Comparison of ENCODE assay signal across 24 mouse cellular contexts in genomic region chr10:36805788-36806187, GRCm38 (mm10).
DNase-seq lines count a peak whose midpoint lies in the region; ATAC-seq and TF ChIP-seq lines count a peak whose summit lies in the region.
"Had no signal": no experiment of that assay in that cellular context is flagged by ENCODE, and none has a peak within 500 bp of the region (broad histone marks: within the 10 kb centered on the region; RNA-seq: fewer than 3 reads in every experiment).

No protein-coding gene starts in this region.

- H3K9ac ChIP-seq in midbrain, embryonic 13.5 days (replicated peaks), result no peak overlapping the region
- H3K9ac ChIP-seq in midbrain, postnatal 0 days (replicated peaks; ENCODE audit: low read length, poor library complexity, severe bottlenecking), result no peak overlapping the region
- H3K9ac ChIP-seq in midbrain, embryonic 15.5 days, result no peak overlapping the region
- H3K9ac ChIP-seq in heart, adult 2 months (ENCODE audit: low read depth, low read length), result no peak overlapping the region
- H3K9ac ChIP-seq: embryonic facial prominence, embryonic 12.5 days; forebrain, embryonic 13.5 days; forebrain, embryonic 15.5 days; forebrain, postnatal 0 days had no signal

- H3K27ac ChIP-seq in midbrain, embryonic 13.5 days, result no peak overlapping the region
- no peak overlapping the region for H3K27ac ChIP-seq in midbrain, postnatal 0 days (ENCODE audit: low read depth, low read length)
- no peak overlapping the region for H3K27ac ChIP-seq in midbrain, embryonic 15.5 days
- no peak overlapping the region for H3K27ac ChIP-seq in midbrain, embryonic 10.5 days (replicated peaks)
- no peak overlapping the region for H3K27ac ChIP-seq in heart, adult 2 months
- H3K27ac ChIP-seq: embryonic facial prominence, embryonic 10.5 days; embryonic facial prominence, embryonic 12.5 days; forebrain, embryonic 13.5 days; forebrain, embryonic 15.5 days had no signal

- H3K4me1 ChIP-seq in midbrain, embryonic 13.5 days (replicated peaks), result peaks cover 8% of the 10 kb centered on the region; the same call in 1 of the 2 replicates
- no peaks in the 10 kb centered on the region for H3K4me1 ChIP-seq in midbrain, postnatal 0 days (ENCODE audit: insufficient read depth, low read length)
- no peaks in the 10 kb centered on the region for H3K4me1 ChIP-seq in midbrain, embryonic 15.5 days
- H3K4me1 ChIP-seq in midbrain, embryonic 10.5 days, result peaks cover 18% of the 10 kb centered on the region
- no peaks in the 10 kb centered on the region for H3K4me1 ChIP-seq in heart, adult 2 months (ENCODE audit: control insufficient read depth, insufficient read depth, low read length)
- H3K4me1 ChIP-seq: forebrain, embryonic 15.5 days had no signal

- no peak for DNase-seq in midbrain, postnatal 0 days (ENCODE audit: low spot score)
- DNase-seq in midbrain, embryonic 10.5 days (ENCODE audit: low spot score), result no peak
- DNase-seq in heart, adult 2 months, result no peak
- DNase-seq: adrenal gland, adult 8-10 months; adrenal gland, postnatal 14 days; adrenal gland, postnatal 36 days; B cell, adult 2 months; cerebellum, adult 11 months; cerebellum, adult 18-20 months; cerebellum, adult 8-10 months; cerebellum, postnatal 10 days; cerebellum, postnatal 25 days; forebrain, postnatal 0 days had no signal

- H3K79me2 ChIP-seq in heart, adult 2 months (replicated peaks; ENCODE audit: control insufficient read depth, insufficient read depth, low read length), result no peaks in the 10 kb centered on the region

- no peaks in the 10 kb centered on the region for H3K9me3 ChIP-seq in midbrain, embryonic 13.5 days
- H3K9me3 ChIP-seq in midbrain, postnatal 0 days (ENCODE audit: low read length), result no peaks in the 10 kb centered on the region
- H3K9me3 ChIP-seq in midbrain, embryonic 15.5 days, result no peaks in the 10 kb centered on the region
- H3K9me3 ChIP-seq in midbrain, embryonic 10.5 days (replicated peaks), result no peaks in the 10 kb centered on the region
- H3K9me3 ChIP-seq: embryonic facial prominence, embryonic 10.5 days; embryonic facial prominence, embryonic 12.5 days; forebrain, embryonic 13.5 days; forebrain, embryonic 15.5 days; G1E had no signal

- no peak overlapping the region for H3K4me2 ChIP-seq in midbrain, embryonic 13.5 days (replicated peaks)
- no peak overlapping the region for H3K4me2 ChIP-seq in midbrain, postnatal 0 days (ENCODE audit: low read depth, low read length, poor library complexity, severe bottlenecking)
- H3K4me2 ChIP-seq in midbrain, embryonic 15.5 days, result no peak overlapping the region
- H3K4me2 ChIP-seq: embryonic facial prominence, embryonic 12.5 days; forebrain, embryonic 13.5 days; forebrain, embryonic 15.5 days had no signal

- WGBS in midbrain, embryonic 13.5 days, result 72% methylated on average over 5 of the region's 5 CpGs
- WGBS in midbrain, postnatal 0 days, result 49% methylated on average over 5 of the region's 5 CpGs
- 59% methylated on average over 5 of the region's 5 CpGs for WGBS in midbrain, embryonic 15.5 days
- 90% methylated on average over 5 of the region's 5 CpGs for WGBS in midbrain, embryonic 10.5 days
- WGBS in heart, adult 2 months, result 82% methylated on average over 5 of the region's 5 CpGs

- H3K36me3 ChIP-seq in midbrain, embryonic 13.5 days, result no peaks in the 10 kb centered on the region
- no peaks in the 10 kb centered on the region for H3K36me3 ChIP-seq in midbrain, postnatal 0 days (ENCODE audit: insufficient read depth, low read length)
- H3K36me3 ChIP-seq in midbrain, embryonic 15.5 days (replicated peaks), result no peaks in the 10 kb centered on the region
- H3K36me3 ChIP-seq in midbrain, embryonic 10.5 days, result no peaks in the 10 kb centered on the region
- no peaks in the 10 kb centered on the region for H3K36me3 ChIP-seq in heart, adult 2 months (ENCODE audit: control insufficient read depth, insufficient read depth, low read length)
- H3K36me3 ChIP-seq: embryonic facial prominence, embryonic 10.5 days; embryonic facial prominence, embryonic 12.5 days; forebrain, embryonic 15.5 days; G1E had no signal

- TF ChIP-seq EP300 in heart, adult 2 months (IDR thresholded peaks at IDR 0.05; ENCODE audit: insufficient read depth, low read depth, low read length), result no peak

- H3K4me3 ChIP-seq in midbrain, embryonic 13.5 days (replicated peaks), result no peak overlapping the region
- no peak overlapping the region for H3K4me3 ChIP-seq in midbrain, postnatal 0 days (ENCODE audit: low read depth, low read length)
- H3K4me3 ChIP-seq in midbrain, embryonic 15.5 days, result no peak overlapping the region
- H3K4me3 ChIP-seq in midbrain, embryonic 10.5 days, result no peak overlapping the region
- no peak overlapping the region for H3K4me3 ChIP-seq in heart, adult 2 months
- H3K4me3 ChIP-seq: embryonic facial prominence, embryonic 10.5 days; embryonic facial prominence, embryonic 12.5 days; forebrain, embryonic 13.5 days; forebrain, embryonic 15.5 days had no signal

- TF ChIP-seq CTCF in midbrain, postnatal 0 days (IDR thresholded peaks at IDR 0.05), result no peak
- no peak for TF ChIP-seq CTCF in heart, adult 2 months (IDR thresholded peaks at IDR 0.05)

- no peaks in the 10 kb centered on the region for H3K27me3 ChIP-seq in midbrain, embryonic 13.5 days
- no peaks in the 10 kb centered on the region for H3K27me3 ChIP-seq in midbrain, postnatal 0 days (ENCODE audit: insufficient read depth, low read length)
- H3K27me3 ChIP-seq in midbrain, embryonic 15.5 days (replicated peaks), result no peaks in the 10 kb centered on the region
- H3K27me3 ChIP-seq in midbrain, embryonic 10.5 days (ENCODE audit: low read depth, poor library complexity, severe bottlenecking), result no peaks in the 10 kb centered on the region
- H3K27me3 ChIP-seq in heart, adult 2 months (ENCODE audit: control insufficient read depth, insufficient read depth, low read length), result no peaks in the 10 kb centered on the region
- H3K27me3 ChIP-seq: CH12.LX; embryonic facial prominence, embryonic 12.5 days; forebrain, embryonic 13.5 days; forebrain, embryonic 15.5 days; Patski had no signal

- ATAC-seq in midbrain, embryonic 13.5 days, result 0 out of 2 replicates have a peak, but pooled peaks have one; percentile 41
- no peak for ATAC-seq in midbrain, postnatal 0 days (ENCODE audit: low FRiP score)
- peak; percentile 62 for ATAC-seq in midbrain, embryonic 15.5 days (replicated peaks)
- ATAC-seq: activated CD4-positive, CD25-positive, alpha-beta regulatory T cell, adult 4 months; CD4-positive, CD25-positive, alpha-beta regulatory T cell, adult 4 months; forebrain, embryonic 13.5 days; forebrain, postnatal 0 days; Patski had no signal

- intact Hi-C loops in heart, adult 2 months (cut with DNase I), result no loop called here

- TF ChIP-seq POLR2A in heart, adult 2 months (IDR thresholded peaks at IDR 0.05; ENCODE audit: insufficient read depth, low read depth, low read length), result no peak
